Mouse (Mus musculus) olfactory bulb, adult 2 months (tissue): Measurements from ENCODE around the gene Armc7.

Experiments used
- CTCF ChIP-seq: fragments of 200-500 bp; IDR thresholded peaks from 2 replicates; pipeline ENCODE4 v1.5.1; 2012; ENCODE audit warnings: low read depth, mild to moderate bottlenecking, low read length, moderate library complexity; ENCODE audit not compliant: insufficient read depth
- POLR2A ChIP-seq: fragments of 200-500 bp; IDR thresholded peaks from 2 replicates; pipeline ENCODE4 v1.6.1; 2012; ENCODE audit warnings: mild to moderate bottlenecking, low read depth, low read length, moderate library complexity; ENCODE audit not compliant: insufficient read depth

DNA sequence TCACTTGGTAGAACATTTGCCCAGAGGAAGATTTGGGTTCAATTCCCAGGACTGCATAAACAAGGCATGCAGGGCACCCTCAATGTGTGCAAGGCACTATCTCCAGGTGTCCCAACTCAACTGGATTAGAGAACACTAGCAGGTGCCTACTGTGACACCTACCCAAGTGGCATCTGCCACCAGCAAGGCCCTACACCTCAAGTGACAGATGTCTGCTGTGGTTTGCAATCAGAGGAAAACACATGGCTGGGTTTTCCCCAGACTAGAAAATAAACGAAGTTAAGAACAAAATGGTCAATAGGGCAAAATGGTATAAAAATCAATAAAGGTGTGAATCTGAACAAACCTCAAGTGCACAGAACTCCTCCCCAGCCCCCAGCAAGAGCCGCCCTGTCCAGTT is 32.6 kb downstream of the Armc7 start:
- TF ChIP-seq CTCF (no peak), POLR2A (no peak)
